Mouse (Mus musculus) heart, embryonic 13.5 days (tissue): ENCODE data around the gene Amotl2. TPM values are rescaled to one million over a fixed set of nuclear protein-coding genes. Genes with fewer than 3 reads are reported as not detected.
"Not testable (repeated sequence)": the region's sequence is repeated elsewhere in the genome, so short reads cannot be mapped to it uniquely, and the experiment has no call there.

Experiments used
- ATAC-seq: fragments of 200-750 bp; cut with Nextera tagmentation; 2 replicates; pipeline ENCODE4 v1.8.0; 2017; ENCODE audit warnings: moderate TSS enrichment; ENCODE audit not compliant: insufficient number of reproducible peaks, low FRiP score, low TSS enrichment; ENCODE audit errors: extremely low read depth
- H3K27ac ChIP-seq: fragments of 300-500 bp; sonication (generic); replicated peaks from 2 replicates; pipeline ENCODE4 v1.5.1; 2015; ENCODE audit warnings: moderate library complexity, mild to moderate bottlenecking, inconsistent platforms
- H3K27me3 ChIP-seq: fragments of 300-500 bp; sonication (generic); replicated peaks from 2 replicates; pipeline ENCODE4 v1.6.1; 2015; ENCODE audit warnings: mild to moderate bottlenecking, inconsistent platforms
- H3K36me3 ChIP-seq: fragments of 300-500 bp; sonication (generic); 2 replicates; pipeline ENCODE4 v1.6.1; 2015; ENCODE audit warnings: mild to moderate bottlenecking, inconsistent platforms
- H3K4me1 ChIP-seq: fragments of 300-500 bp; sonication (generic); 2 replicates; pipeline ENCODE4 v1.6.1; 2015; ENCODE audit warnings: inconsistent platforms
- H3K4me2 ChIP-seq: fragments of 300-500 bp; sonication (generic); 2 replicates; pipeline ENCODE4 v1.6.1; 2015; ENCODE audit warnings: inconsistent platforms, mild to moderate bottlenecking, moderate library complexity
- H3K4me3 ChIP-seq: fragments of 300-500 bp; sonication (generic); 2 replicates; pipeline ENCODE4 v1.5.1; 2015; ENCODE audit warnings: moderate library complexity, mild to moderate bottlenecking, inconsistent platforms
- H3K9ac ChIP-seq: fragments of 300-500 bp; sonication (generic); 2 replicates; pipeline ENCODE4 v1.6.1; 2015; ENCODE audit warnings: inconsistent platforms, mild to moderate bottlenecking, moderate library complexity
- H3K9me3 ChIP-seq: fragments of 300-500 bp; sonication (generic); 2 replicates; pipeline ENCODE4 v1.6.1; 2016; ENCODE audit warnings: inconsistent platforms
- WGBS: fragments of 180-500 bp; shearing (Covaris S2); methylation state at CpG from one replicate; pipeline ENCODE4 v1.1.7; 2015; ENCODE audit warnings: mixed read lengths; 5-methylcytosine and 5-hydroxymethylcytosine counted together
- polyA plus RNA-seq: library from polyadenylated mRNA; unstranded; fragments of >200 nt; fragmentation: Nextera tagmentation; extraction: Ambion mirVana; gene quantifications from 2 replicates; pipeline ENCODE4 v1.2.1, GENCODE M21; 2015

The Amotl2 gene
- polyA plus RNA-seq, 1 experiment from 2014 or later, result 35.9 TPM

GRCm38 (mm10) chr9:102759581-102760001, 43.1 kb downstream of the Amotl2 start:
- WGBS, result 21% methylated on average over 5 of the region's 5 CpGs
- Histone ChIP-seq H3K4me2 (no peak overlapping the region), H3K4me1 (peaks cover 54% of the 10 kb centered on the region)

GRCm38 (mm10) chr9:102761599-102761998, 45.1 kb downstream of the Amotl2 start:
- Histone ChIP-seq H3K9ac (no peak overlapping the region), H3K9me3 (no peaks in the 10 kb centered on the region), H3K4me2 (no peak overlapping the region), H3K36me3 (no peaks in the 10 kb centered on the region), H3K4me1 (peaks cover 37% of the 10 kb centered on the region), H3K27me3 (no peaks in the 10 kb centered on the region), H3K27ac (no peak overlapping the region), H3K4me3 (no peak overlapping the region)
- ATAC-seq, result no peak
- WGBS, result 85% methylated on average over 7 of the region's 7 CpGs

More at GRCm38 (mm10) chr9:102759581-102760001, 43.1 kb downstream of the Amotl2 start:
- peak overlapping the region; percentile 42 for H3K9ac ChIP-seq
- no peaks in the 10 kb centered on the region for H3K27me3 ChIP-seq
- H3K27ac ChIP-seq, result peak overlapping the region; percentile 88
- H3K9me3 ChIP-seq, result no peaks in the 10 kb centered on the region
- H3K4me3 ChIP-seq, result no peak overlapping the region
- H3K36me3 ChIP-seq, result no peaks in the 10 kb centered on the region
- no peak for ATAC-seq

- WGBS, result 53% methylated on average over 3 of the region's 3 CpGs
- H3K9me3 ChIP-seq, result no peaks in the 10 kb centered on the region
- H3K36me3 ChIP-seq, result no peaks in the 10 kb centered on the region
- H3K4me2 ChIP-seq, result no peak overlapping the region
- H3K27me3 ChIP-seq, result no peaks in the 10 kb centered on the region
- peak overlapping the region; percentile 44 for H3K27ac ChIP-seq
- H3K9ac ChIP-seq, result no peak overlapping the region
- no peak for ATAC-seq
- peaks cover 43% of the 10 kb centered on the region for H3K4me1 ChIP-seq
- no peak overlapping the region for H3K4me3 ChIP-seq
Observed at GRCm38 (mm10) chr9:102762836-102763235, 46.4 kb downstream of the Amotl2 start.

- Histone ChIP-seq H3K27me3 (no peaks in the 10 kb centered on the region), H3K4me2 (no peak overlapping the region), H3K36me3 (no peaks in the 10 kb centered on the region), H3K4me3 (no peak overlapping the region), H3K9ac (no peak overlapping the region), H3K4me1 (peaks cover 40% of the 10 kb centered on the region), H3K27ac (peak overlapping the region; percentile 44), H3K9me3 (no peaks in the 10 kb centered on the region)
- ATAC-seq, result no peak
- 47% methylated on average over 8 of the region's 8 CpGs for WGBS
Observed at GRCm38 (mm10) chr9:102763520-102763919, 47.0 kb downstream of the Amotl2 start.

GRCm38 (mm10) chr9:102764540-102764939, 48.1 kb downstream of the Amotl2 start:
- 84% methylated on average over 2 of the region's 2 CpGs for WGBS
- peaks cover 34% of the 10 kb centered on the region for H3K4me1 ChIP-seq
- H3K4me2 ChIP-seq, H3K27me3 ChIP-seq, H3K9ac ChIP-seq, H3K27ac ChIP-seq, H3K4me3 ChIP-seq, ATAC-seq, H3K9me3 ChIP-seq, H3K36me3 ChIP-seq: not testable (repeated sequence)

- no peak for ATAC-seq
- Histone ChIP-seq H3K4me3 (no peak overlapping the region), H3K4me1 (peaks cover 40% of the 10 kb centered on the region), H3K27ac (peak overlapping the region; percentile 49), H3K4me2 (no peak overlapping the region), H3K9ac (peak overlapping the region; percentile 6; the same call in 1 of the 2 replicates), H3K27me3 (no peaks in the 10 kb centered on the region), H3K9me3 (no peaks in the 10 kb centered on the region), H3K36me3 (no peaks in the 10 kb centered on the region)
- 71% methylated on average over 3 of the region's 3 CpGs for WGBS
Observed at GRCm38 (mm10) chr9:102766741-102767140, 50.3 kb downstream of the Amotl2 start.

- no peaks in the 10 kb centered on the region for H3K36me3 ChIP-seq
- 60% methylated on average over 3 of the region's 3 CpGs for WGBS
- peaks cover 26% of the 10 kb centered on the region for H3K4me1 ChIP-seq
- no peak overlapping the region for H3K4me2 ChIP-seq
- H3K4me3 ChIP-seq, result no peak overlapping the region
- no peak overlapping the region for H3K9ac ChIP-seq
- no peak for ATAC-seq
- no peaks in the 10 kb centered on the region for H3K27me3 ChIP-seq
- H3K9me3 ChIP-seq, result no peaks in the 10 kb centered on the region; the same call in 1 of the 2 replicates
- no peak overlapping the region for H3K27ac ChIP-seq
Observed at GRCm38 (mm10) chr9:102769257-102769656, 52.8 kb downstream of the Amotl2 start.

GRCm38 (mm10) chr9:102770190-102770589, 53.7 kb downstream of the Amotl2 start:
- Histone ChIP-seq H3K4me2 (no peak overlapping the region), H3K9ac (no peak overlapping the region), H3K4me3 (no peak overlapping the region), H3K4me1 (peaks cover 26% of the 10 kb centered on the region), H3K27ac (no peak overlapping the region), H3K27me3 (no peaks in the 10 kb centered on the region), H3K9me3 (no peaks in the 10 kb centered on the region; the same call in 1 of the 2 replicates), H3K36me3 (no peaks in the 10 kb centered on the region)
- no peak for ATAC-seq
- 75% methylated on average over 16 of the region's 16 CpGs for WGBS

GRCm38 (mm10) chr9:102771308-102771895, 54.9 kb downstream of the Amotl2 start:
- 0 out of 2 replicates have a peak overlapping the region, but pooled peaks have one; percentile 6 for H3K4me3 ChIP-seq
- no peak overlapping the region for H3K27ac ChIP-seq
- 29% methylated on average over 21 of the region's 21 CpGs for WGBS

GRCm38 (mm10) chr9:102777631-102778591, 61.4 kb downstream of the Amotl2 start:
- Histone ChIP-seq H3K4me1 (peaks cover 49% of the 10 kb centered on the region), H3K9me3 (no peaks in the 10 kb centered on the region), H3K4me3 (no peak overlapping the region), H3K27ac (peak overlapping the region; percentile 86), H3K36me3 (no peaks in the 10 kb centered on the region), H3K27me3 (no peaks in the 10 kb centered on the region), H3K9ac (peak overlapping the region; percentile 29; the same call in 1 of the 2 replicates), H3K4me2 (peak overlapping the region; percentile 40)
- WGBS, result 42% methylated on average over 18 of the region's 18 CpGs
- ATAC-seq, result 0 out of 2 replicates have a peak, but pooled peaks have one; percentile 10

More at GRCm38 (mm10) chr9:102771308-102771895, 54.9 kb downstream of the Amotl2 start:
- H3K4me1 ChIP-seq, result peaks cover 32% of the 10 kb centered on the region
- no peaks in the 10 kb centered on the region for H3K36me3 ChIP-seq
- peak overlapping the region; percentile 51 for H3K4me2 ChIP-seq
- ATAC-seq, result no peak
- peak overlapping the region; percentile 59; the same call in 1 of the 2 replicates for H3K9ac ChIP-seq
- H3K9me3 ChIP-seq, result no peaks in the 10 kb centered on the region; the same call in 1 of the 2 replicates
- H3K27me3 ChIP-seq, result no peaks in the 10 kb centered on the region

- Histone ChIP-seq H3K27me3 (no peaks in the 10 kb centered on the region), H3K4me2 (peak overlapping the region; percentile 46), H3K9ac (peak overlapping the region; percentile 48), H3K9me3 (no peaks in the 10 kb centered on the region), H3K27ac (peak overlapping the region; percentile 86), H3K4me1 (peaks cover 64% of the 10 kb centered on the region), H3K36me3 (no peaks in the 10 kb centered on the region), H3K4me3 (no peak overlapping the region)
- ATAC-seq, result peak; percentile 43; the same call in 1 of the 2 replicates
- WGBS, result 3% methylated on average over 15 of the region's 15 CpGs
Observed at GRCm38 (mm10) chr9:102779493-102779892, 63.0 kb downstream of the Amotl2 start.
